Mouse (Mus musculus) stomach, postnatal 0 days (tissue): ENCODE measurements around the gene Tenm2. TPM values are rescaled to one million over a fixed set of nuclear protein-coding genes. Genes with fewer than 3 reads are reported as not detected.
A peak's percentile ranks its signal among the peaks of the same experiment; 100 is the strongest.

Source experiments
- ATAC-seq: fragments of 200-750 bp; cut with Nextera tagmentation; 2 replicates; pipeline ENCODE4 v1.8.0; 2017; ENCODE audit not compliant: low FRiP score, low TSS enrichment
- DNase-seq: peaks from one replicate; pipeline ENCODE4 v3.0.0-alpha.2; 2016; ENCODE audit warnings: low spot score
- H3K27ac ChIP-seq: fragments of 300-500 bp; sonication (generic); replicated peaks from 2 replicates; pipeline ENCODE4 v1.5.1; 2014; ENCODE audit warnings: mild to moderate bottlenecking, control low read depth
- H3K27me3 ChIP-seq: fragments of 300-500 bp; sonication (generic); 2 replicates; pipeline ENCODE4 v1.6.1; 2014; ENCODE audit warnings: low read length; ENCODE audit not compliant: control insufficient read depth, insufficient read depth
- H3K36me3 ChIP-seq: fragments of 300-500 bp; sonication (generic); 2 replicates; pipeline ENCODE4 v1.6.1; 2014; ENCODE audit warnings: low read length, mixed read lengths; ENCODE audit not compliant: control insufficient read depth, insufficient read depth
- H3K4me1 ChIP-seq: fragments of 300-500 bp; sonication (generic); replicated peaks from 2 replicates; pipeline ENCODE4 v1.6.1; 2014; ENCODE audit warnings: antibody characterized with exemption; ENCODE audit not compliant: control insufficient read depth, insufficient read depth
- H3K4me2 ChIP-seq: fragments of 300-500 bp; sonication (generic); replicated peaks from 2 replicates; pipeline ENCODE4 v1.6.1; 2014; ENCODE audit warnings: low read depth, mild to moderate bottlenecking, control low read depth, moderate library complexity
- H3K4me3 ChIP-seq: fragments of 300-500 bp; sonication (generic); 2 replicates; pipeline ENCODE4 v1.5.1; 2014; ENCODE audit warnings: low read depth, low read length, control low read depth
- H3K9ac ChIP-seq: fragments of 300-500 bp; sonication (generic); 2 replicates; pipeline ENCODE4 v1.6.1; 2014; ENCODE audit warnings: mild to moderate bottlenecking, low read length, control low read depth, mixed read lengths
- H3K9me3 ChIP-seq: fragments of 300-500 bp; sonication (generic); 2 replicates; pipeline ENCODE4 v1.6.1; 2016; ENCODE audit warnings: low read length; ENCODE audit not compliant: control insufficient read depth
- CTCF ChIP-seq: IDR thresholded peaks from 2 replicates; pipeline ENCODE4 v1.5.1; 2016; ENCODE audit warnings: antibody characterized with exemption, low read depth, mild to moderate bottlenecking, moderate library complexity
- EP300 ChIP-seq: optimal IDR thresholded peaks from 2 replicates; pipeline ENCODE3; 2016; ENCODE audit warnings: antibody characterized with exemption
- WGBS: fragments of 180-500 bp; shearing (Covaris S2); extraction: QIAGEN DNeasy Blood & Tissue Kit; methylation state at CpG from one replicate; pipeline ENCODE4 v1.1.7; 2014; 5-methylcytosine and 5-hydroxymethylcytosine counted together
- polyA plus RNA-seq: library from polyadenylated mRNA; unstranded; fragments of >200 nt; fragmentation: Nextera tagmentation; extraction: Ambion mirVana; gene quantifications from 2 replicates; pipeline ENCODE4 v1.2.1, GENCODE M21; 2015

The Tenm2 gene
- polyA plus RNA-seq, 1 experiment from 2014 or later = 3.6 TPM

GRCm38 (mm10) chr11:37235021-37235795 is 556 bp downstream of the Tenm2 start:
- no peaks in the 10 kb centered on the region for H3K9me3 ChIP-seq
- DNase-seq (no peak), ATAC-seq (no peak)
- peak overlapping the region; percentile 93 for H3K4me2 ChIP-seq
- H3K4me1 ChIP-seq = no peaks in the 10 kb centered on the region
- H3K9ac ChIP-seq = no peak overlapping the region
- 12% methylated on average over 18 of the region's 18 CpGs for WGBS
- no peak overlapping the region for H3K27ac ChIP-seq
- no peaks in the 10 kb centered on the region for H3K27me3 ChIP-seq
- H3K4me3 ChIP-seq = peak overlapping the region; percentile 67
- H3K36me3 ChIP-seq = no peaks in the 10 kb centered on the region
- TF ChIP-seq EP300 = no peak
- TF ChIP-seq CTCF = no peak

GRCm38 (mm10) chr11:37227404-37227803 is 8.4 kb downstream of the Tenm2 start:
- no peak overlapping the region for H3K27ac ChIP-seq
- H3K9me3 ChIP-seq = no peaks in the 10 kb centered on the region
- no peak for ATAC-seq
- H3K4me3 ChIP-seq = no peak overlapping the region
- no peaks in the 10 kb centered on the region for H3K36me3 ChIP-seq
- WGBS = 37% methylated on average over 1 of the region's 1 CpGs
- H3K4me1 ChIP-seq = no peaks in the 10 kb centered on the region
- no peak overlapping the region for H3K4me2 ChIP-seq
- DNase-seq = no peak
- H3K9ac ChIP-seq = no peak overlapping the region
- no peaks in the 10 kb centered on the region for H3K27me3 ChIP-seq
- TF ChIP-seq CTCF (no peak), EP300 (no peak)

DNA sequence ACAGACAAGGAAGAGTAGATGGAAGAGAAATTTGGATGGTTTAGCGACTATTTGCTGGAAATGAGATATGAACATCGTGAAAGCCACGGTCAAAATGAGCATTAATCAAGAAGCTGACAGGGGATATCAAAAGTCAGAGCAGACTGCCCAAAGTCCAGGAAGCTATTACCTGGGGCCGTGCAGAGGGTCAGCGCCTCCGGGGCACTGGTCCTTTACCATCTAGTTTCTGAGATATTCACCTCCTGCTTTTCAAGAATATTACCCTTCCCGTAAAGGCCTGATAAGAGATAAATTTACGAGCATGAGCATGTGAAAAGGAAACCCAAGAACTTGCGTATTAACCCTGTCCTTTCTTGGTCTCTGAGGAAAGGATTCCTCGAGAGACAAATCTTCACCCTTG is 8.8 kb downstream of the Tenm2 start:
- TF ChIP-seq CTCF (no peak), EP300 (no peak)
- no peak for DNase-seq
- H3K27me3 ChIP-seq = no peaks in the 10 kb centered on the region
- H3K4me3 ChIP-seq = no peak overlapping the region
- H3K9me3 ChIP-seq = no peaks in the 10 kb centered on the region
- H3K4me1 ChIP-seq = no peaks in the 10 kb centered on the region
- no peak overlapping the region for H3K4me2 ChIP-seq
- no peaks in the 10 kb centered on the region for H3K36me3 ChIP-seq
- ATAC-seq = no peak
- no peak overlapping the region for H3K9ac ChIP-seq
- no peak overlapping the region for H3K27ac ChIP-seq
- WGBS = 55% methylated on average over 10 of the region's 10 CpGs

- no peak for TF ChIP-seq EP300
- TF ChIP-seq CTCF = no peak
- no peak overlapping the region for H3K9ac ChIP-seq
- no peaks in the 10 kb centered on the region for H3K27me3 ChIP-seq
- no peaks in the 10 kb centered on the region for H3K36me3 ChIP-seq
- H3K4me3 ChIP-seq = no peak overlapping the region
- DNase-seq = no peak
- H3K4me2 ChIP-seq = no peak overlapping the region
- H3K4me1 ChIP-seq = no peaks in the 10 kb centered on the region
- ATAC-seq = no peak
- H3K9me3 ChIP-seq = no peaks in the 10 kb centered on the region
- H3K27ac ChIP-seq = no peak overlapping the region
- 57% methylated on average over 2 of the region's 2 CpGs for WGBS
Measured at GRCm38 (mm10) chr11:37222737-37223136, 13.0 kb downstream of the Tenm2 start.

- Histone ChIP-seq H3K4me3 (no peak overlapping the region), H3K4me2 (no peak overlapping the region), H3K36me3 (no peaks in the 10 kb centered on the region), H3K27ac (no peak overlapping the region), H3K27me3 (no peaks in the 10 kb centered on the region), H3K4me1 (no peaks in the 10 kb centered on the region), H3K9me3 (no peaks in the 10 kb centered on the region), H3K9ac (no peak overlapping the region)
- no peak for DNase-seq
- no peak for ATAC-seq
- 56% methylated on average over 2 of the region's 2 CpGs for WGBS
- TF ChIP-seq EP300 = no peak
- TF ChIP-seq CTCF = no peak
Measured at GRCm38 (mm10) chr11:37222056-37222455, 13.7 kb downstream of the Tenm2 start.

GRCm38 (mm10) chr11:37220921-37221320 is 14.8 kb downstream of the Tenm2 start:
- DNase-seq = no peak
- Histone ChIP-seq H3K27me3 (no peaks in the 10 kb centered on the region), H3K9ac (no peak overlapping the region), H3K4me2 (no peak overlapping the region), H3K9me3 (no peaks in the 10 kb centered on the region), H3K27ac (no peak overlapping the region), H3K36me3 (no peaks in the 10 kb centered on the region), H3K4me1 (no peaks in the 10 kb centered on the region), H3K4me3 (no peak overlapping the region)
- WGBS = 76% methylated on average over 6 of the region's 6 CpGs
- ATAC-seq = no peak
- no peak for TF ChIP-seq CTCF
- TF ChIP-seq EP300 = no peak
